Mouse (Mus musculus) lung, adult 2 months (tissue): ENCODE data around the gene Slc7a4.

Source experiments
- CTCF ChIP-seq: fragments of 200-500 bp; IDR thresholded peaks from 2 replicates; pipeline ENCODE4 v1.5.1; 2011; ENCODE audit warnings: mild to moderate bottlenecking, low read length, control low read depth; ENCODE audit not compliant: insufficient read depth
- POLR2A ChIP-seq: fragments of 200-500 bp; IDR thresholded peaks from 2 replicates; pipeline ENCODE4 v1.6.1; 2011; ENCODE audit warnings: low read depth, mild to moderate bottlenecking, control low read depth, low read length, borderline replicate concordance; ENCODE audit errors: extremely low read depth

DNA sequence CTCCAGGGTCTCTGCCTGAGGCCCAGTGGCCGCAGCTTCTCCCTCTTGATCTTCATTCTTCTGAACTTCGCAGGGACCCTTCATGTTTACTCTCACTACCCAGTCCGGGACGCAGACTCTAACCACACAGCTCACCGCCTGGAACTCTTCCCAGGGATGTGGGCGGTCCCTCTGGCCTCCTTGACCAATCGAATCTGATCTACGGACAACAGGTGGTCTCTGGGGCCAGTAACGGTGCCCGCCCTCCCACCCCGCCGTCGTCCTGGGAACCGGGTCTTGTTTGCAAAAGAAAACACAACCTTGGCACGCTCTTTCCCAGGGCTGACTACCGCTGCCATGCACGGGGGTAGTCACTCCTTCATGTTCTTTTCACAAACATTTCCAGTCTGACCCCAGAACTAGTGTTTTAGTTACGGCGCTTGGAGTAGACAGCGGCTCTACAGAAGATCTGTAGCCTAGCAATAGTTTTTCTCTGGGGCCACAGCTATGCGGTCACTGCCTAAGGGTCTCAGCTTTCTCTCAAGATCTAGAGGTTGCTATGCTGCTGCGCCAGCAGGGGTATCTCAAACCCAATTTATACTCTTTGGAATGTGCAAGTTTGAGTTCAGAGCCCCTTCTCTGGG lies 21.8 kb downstream of the Slc7a4 start, which contains the start of gene Lrrc74b:
- TF ChIP-seq CTCF (no peak), POLR2A (no peak; the same call in 1 of the 2 replicates)
